Mouse (Mus musculus): Measurements from ENCODE around the gene P3h4.

DNA sequence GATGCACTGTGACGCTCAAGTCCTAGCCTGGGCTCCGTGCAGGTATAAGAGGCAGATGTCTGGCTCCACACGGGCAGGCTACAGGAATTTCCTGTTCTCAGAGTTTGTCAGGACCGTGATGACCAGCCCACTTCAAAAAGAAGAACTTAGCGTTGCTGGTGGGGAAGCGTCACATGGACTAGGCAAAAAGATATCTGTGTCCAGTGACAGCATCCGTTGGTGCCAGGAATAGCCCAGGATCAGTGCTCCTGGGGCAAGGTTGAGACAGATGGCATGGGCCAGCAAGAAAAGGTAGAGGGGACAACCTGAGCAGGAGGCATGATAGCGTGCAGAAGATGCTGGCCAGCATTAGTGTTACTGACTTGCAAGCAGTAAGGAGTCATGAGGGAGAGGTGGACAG lies 44.8 kb downstream of the P3h4 start:
- TF ChIP-seq POLR2A (IDR thresholded peaks at IDR 0.05; ENCODE audit: insufficient read depth, low read depth, low read length) (no peak), CTCF (IDR thresholded peaks at IDR 0.05) (no peak), EP300 (IDR thresholded peaks at IDR 0.05; ENCODE audit: insufficient read depth, low read depth, low read length) (no peak)

All from heart, adult 2 months (tissue).